Mouse (Mus musculus) liver, postnatal 0 days (tissue): ENCODE data around the gene Casp6. TPM values are rescaled to one million over a fixed set of nuclear protein-coding genes. Genes with fewer than 3 reads are reported as not detected.

Experiments
- ATAC-seq: fragments of 200-750 bp; cut with Nextera tagmentation; 2 replicates; pipeline ENCODE4 v1.8.0; 2017; ENCODE audit warnings: mild to moderate bottlenecking, moderate library complexity
- DNase-seq: peaks from one replicate; pipeline ENCODE4 v3.0.0-alpha.2; 2016
- H3K27ac ChIP-seq: fragments of 300-500 bp; sonication (generic); 2 replicates; pipeline ENCODE4 v1.5.1; 2014; ENCODE audit warnings: antibody characterized with exemption, moderate library complexity, mild to moderate bottlenecking, low read depth
- H3K27me3 ChIP-seq: fragments of 300-500 bp; sonication (generic); 2 replicates; pipeline ENCODE4 v1.6.1; 2014; ENCODE audit warnings: low read length, control low read depth, mixed read lengths; ENCODE audit not compliant: insufficient read depth
- H3K36me3 ChIP-seq: fragments of 300-500 bp; sonication (generic); replicated peaks from 2 replicates; pipeline ENCODE4 v1.6.1; 2014; ENCODE audit warnings: mild to moderate bottlenecking, control low read depth, low read length, moderate library complexity, mixed read lengths; ENCODE audit not compliant: insufficient read depth
- H3K4me1 ChIP-seq: fragments of 300-500 bp; sonication (generic); 2 replicates; pipeline ENCODE4 v1.6.1; 2014; ENCODE audit warnings: antibody characterized with exemption, mild to moderate bottlenecking, control low read depth; ENCODE audit not compliant: insufficient read depth
- H3K4me2 ChIP-seq: fragments of 300-500 bp; sonication (generic); 2 replicates; pipeline ENCODE4 v1.6.1; 2014; ENCODE audit warnings: low read depth, mild to moderate bottlenecking, low read length, moderate library complexity, mixed read lengths
- H3K4me3 ChIP-seq: fragments of 300-500 bp; sonication (generic); 2 replicates; pipeline ENCODE4 v1.5.1; 2014; ENCODE audit warnings: low read depth, low read length
- H3K9ac ChIP-seq: fragments of 300-500 bp; sonication (generic); replicated peaks from 2 replicates; pipeline ENCODE4 v1.6.1; 2014; ENCODE audit warnings: mild to moderate bottlenecking, moderate library complexity
- H3K9me3 ChIP-seq: fragments of 300-500 bp; sonication (generic); 2 replicates; pipeline ENCODE4 v1.6.1; 2016; ENCODE audit warnings: mild to moderate bottlenecking, control low read depth, low read length, mixed read lengths
- CTCF ChIP-seq: sonication (generic); IDR thresholded peaks from 2 replicates; pipeline ENCODE4 v1.5.1; 2016; ENCODE audit warnings: antibody characterized with exemption, low read depth
- EP300 ChIP-seq: IDR thresholded peaks from 2 replicates; pipeline ENCODE4 v1.6.1; 2016; ENCODE audit warnings: antibody characterized with exemption, low read depth, mild to moderate bottlenecking
- WGBS: fragments of 180-500 bp; shearing (Covaris S2); extraction: QIAGEN DNeasy Blood & Tissue Kit; methylation state at CpG from one replicate; pipeline ENCODE4 v1.1.7; 2014; ENCODE audit not compliant: insufficient replicate concordance; 5-methylcytosine and 5-hydroxymethylcytosine counted together
- polyA plus RNA-seq: library from polyadenylated mRNA; unstranded; fragments of >200 nt; fragmentation: Nextera tagmentation; extraction: Ambion mirVana; gene quantifications from 2 replicates; pipeline ENCODE4 v1.2.1, GENCODE M21; 2015

Gene Casp6
- polyA plus RNA-seq, 1 experiment from 2014 or later = 34.4 TPM

- H3K27ac ChIP-seq = no peak overlapping the region
- DNase-seq (no peak), ATAC-seq (no peak)
- no peak overlapping the region for H3K4me2 ChIP-seq
- H3K9me3 ChIP-seq = no peaks in the 10 kb centered on the region
- WGBS = 58% methylated on average over 6 of the region's 6 CpGs
- no peaks in the 10 kb centered on the region for H3K36me3 ChIP-seq
- no peak overlapping the region for H3K9ac ChIP-seq
- H3K4me3 ChIP-seq = no peak overlapping the region
- no peaks in the 10 kb centered on the region for H3K4me1 ChIP-seq
- TF ChIP-seq EP300 (no peak), CTCF (no peak)
- H3K27me3 ChIP-seq = no peaks in the 10 kb centered on the region
These were observed 29.1 kb downstream of the Casp6 start for GRCm38 (mm10) chr3:129930213-129930778.

GRCm38 (mm10) chr3:129932443-129932842, 31.2 kb downstream of the Casp6 start:
- Histone ChIP-seq H3K4me1 (no peaks in the 10 kb centered on the region), H3K9ac (no peak overlapping the region), H3K27ac (no peak overlapping the region), H3K9me3 (no peaks in the 10 kb centered on the region), H3K4me2 (no peak overlapping the region), H3K4me3 (no peak overlapping the region), H3K27me3 (no peaks in the 10 kb centered on the region), H3K36me3 (no peaks in the 10 kb centered on the region)
- no peak for TF ChIP-seq EP300
- peak; percentile 69 for TF ChIP-seq CTCF
- DNase-seq = peak; percentile 48
- WGBS = 36% methylated on average over 4 of the region's 4 CpGs
- ATAC-seq = no peak

GRCm38 (mm10) chr3:129936561-129936960, 35.3 kb downstream of the Casp6 start:
- Histone ChIP-seq H3K4me3 (no peak overlapping the region), H3K9me3 (no peaks in the 10 kb centered on the region), H3K27me3 (no peaks in the 10 kb centered on the region), H3K4me1 (no peaks in the 10 kb centered on the region), H3K4me2 (no peak overlapping the region), H3K9ac (no peak overlapping the region), H3K36me3 (no peaks in the 10 kb centered on the region), H3K27ac (no peak overlapping the region)
- no peak for TF ChIP-seq EP300
- TF ChIP-seq CTCF = no peak
- WGBS = 45% methylated on average over 9 of the region's 9 CpGs
- ATAC-seq (no peak), DNase-seq (no peak)

GRCm38 (mm10) chr3:129937848-129938247, 36.6 kb downstream of the Casp6 start:
- H3K4me3 ChIP-seq = no peak overlapping the region
- no peak for DNase-seq
- no peaks in the 10 kb centered on the region for H3K9me3 ChIP-seq
- H3K36me3 ChIP-seq = no peaks in the 10 kb centered on the region
- H3K9ac ChIP-seq = no peak overlapping the region
- WGBS = 58% methylated on average over 3 of the region's 3 CpGs
- no peak overlapping the region for H3K27ac ChIP-seq
- no peak for ATAC-seq
- TF ChIP-seq EP300 = no peak
- TF ChIP-seq CTCF = no peak
- H3K27me3 ChIP-seq = no peaks in the 10 kb centered on the region
- H3K4me1 ChIP-seq = no peaks in the 10 kb centered on the region
- no peak overlapping the region for H3K4me2 ChIP-seq

- 70% methylated on average over 7 of the region's 7 CpGs for WGBS
- no peak for ATAC-seq
These were observed 37.8 kb downstream of the Casp6 start for GRCm38 (mm10) chr3:129939058-129939457.

GRCm38 (mm10) chr3:129940780-129941179, 39.6 kb downstream of the Casp6 start:
- DNase-seq (no peak), ATAC-seq (no peak)
- no peak overlapping the region for H3K4me2 ChIP-seq
- no peaks in the 10 kb centered on the region for H3K4me1 ChIP-seq
- 95% methylated on average over 2 of the region's 2 CpGs for WGBS
- no peak for TF ChIP-seq CTCF
- no peak for TF ChIP-seq EP300
- H3K36me3 ChIP-seq = no peaks in the 10 kb centered on the region
- no peak overlapping the region for H3K4me3 ChIP-seq
- H3K27me3 ChIP-seq = no peaks in the 10 kb centered on the region
- H3K27ac ChIP-seq = no peak overlapping the region
- no peaks in the 10 kb centered on the region for H3K9me3 ChIP-seq
- no peak overlapping the region for H3K9ac ChIP-seq

More at GRCm38 (mm10) chr3:129939058-129939457, 37.8 kb downstream of the Casp6 start:
- TF ChIP-seq EP300 (no peak), CTCF (no peak)
- no peaks in the 10 kb centered on the region for H3K27me3 ChIP-seq
- no peaks in the 10 kb centered on the region for H3K4me1 ChIP-seq
- no peak overlapping the region for H3K9ac ChIP-seq
- no peak overlapping the region for H3K4me3 ChIP-seq
- no peaks in the 10 kb centered on the region for H3K9me3 ChIP-seq
- no peaks in the 10 kb centered on the region for H3K36me3 ChIP-seq
- no peak overlapping the region for H3K4me2 ChIP-seq
- H3K27ac ChIP-seq = no peak overlapping the region
- DNase-seq = no peak

- Histone ChIP-seq H3K27me3 (no peaks in the 10 kb centered on the region), H3K27ac (no peak overlapping the region), H3K9ac (no peak overlapping the region), H3K4me1 (no peaks in the 10 kb centered on the region), H3K4me3 (no peak overlapping the region), H3K36me3 (no peaks in the 10 kb centered on the region), H3K9me3 (no peaks in the 10 kb centered on the region), H3K4me2 (no peak overlapping the region)
- ATAC-seq = no peak
- no peak for TF ChIP-seq EP300
- TF ChIP-seq CTCF = no peak
- 89% methylated on average over 1 of the region's 1 CpGs for WGBS
- no peak for DNase-seq
These were observed 40.1 kb downstream of the Casp6 start for GRCm38 (mm10) chr3:129941291-129941690.
